Mouse (Mus musculus) adipose tissue, adult 10 weeks (tissue): ENCODE data around the gene Brd3. TPM values are rescaled to one million over a fixed set of nuclear protein-coding genes. Genes with fewer than 3 reads are reported as not detected.

Experiments
- polyA plus RNA-seq: library from polyadenylated mRNA; stranded (reverse); fragments of 350-450 nt; fragmentation: Illumina TruSeq; extraction: RNeasy Lipid Tissue Mini Kit (QIAGEN cat#74804); gene quantifications from one replicate; pipeline ENCODE4 v1.2.3, GENCODE M21; 2014; ENCODE audit warnings: low read depth, low replicate concordance

The Brd3 gene
- polyA plus RNA-seq, result 30.4 TPM

GRCm38 (mm10) chr2:27507562-27507961 is at the start of gene Brd3:
TSS of gene Brd3 (minus strand) at chr2:27507662.

GRCm38 (mm10) chr2:27514639-27515328 is 7.3 kb upstream of the Brd3 start, which contains the start of gene Wdr5:
TSS of gene Wdr5 (plus strand) at chr2:27515157.

GRCm38 (mm10) chr2:27441767-27442707 is 65.4 kb downstream of the Brd3 start, which contains the start of gene Brd3os:
TSS of gene Brd3os (plus strand) at chr2:27442324.

GRCm38 (mm10) chr2:27426855-27427457 is 80.5 kb downstream of the Brd3 start, which contains the start of gene Vav2:
TSS of gene Vav2 (minus strand) at chr2:27427033.

Other genes starting within 250 kb of the Brd3 start
- 30.7 TPM for gene Vav2, start 80.6 kb downstream of the Brd3 start, polyA plus RNA-seq
- gene Brd3os, start 65.3 kb downstream of the Brd3 start, polyA plus RNA-seq, result 6.7 TPM
- gene Wdr5, start 7.5 kb upstream of the Brd3 start, polyA plus RNA-seq, result 25.7 TPM
- gene Rxra, start 168.8 kb upstream of the Brd3 start, polyA plus RNA-seq, result 54.4 TPM